Mouse (Mus musculus) kidney, postnatal 4 days (tissue): Measurements from ENCODE around the gene Cntfr.

Source experiments
- DNase-seq, 2 experiments: peaks; one replicate each; pipeline ENCODE4 v3.0.0; 2021; ENCODE audit warnings: mixed read lengths in 2 of 2

Gene Cntfr

DNA sequence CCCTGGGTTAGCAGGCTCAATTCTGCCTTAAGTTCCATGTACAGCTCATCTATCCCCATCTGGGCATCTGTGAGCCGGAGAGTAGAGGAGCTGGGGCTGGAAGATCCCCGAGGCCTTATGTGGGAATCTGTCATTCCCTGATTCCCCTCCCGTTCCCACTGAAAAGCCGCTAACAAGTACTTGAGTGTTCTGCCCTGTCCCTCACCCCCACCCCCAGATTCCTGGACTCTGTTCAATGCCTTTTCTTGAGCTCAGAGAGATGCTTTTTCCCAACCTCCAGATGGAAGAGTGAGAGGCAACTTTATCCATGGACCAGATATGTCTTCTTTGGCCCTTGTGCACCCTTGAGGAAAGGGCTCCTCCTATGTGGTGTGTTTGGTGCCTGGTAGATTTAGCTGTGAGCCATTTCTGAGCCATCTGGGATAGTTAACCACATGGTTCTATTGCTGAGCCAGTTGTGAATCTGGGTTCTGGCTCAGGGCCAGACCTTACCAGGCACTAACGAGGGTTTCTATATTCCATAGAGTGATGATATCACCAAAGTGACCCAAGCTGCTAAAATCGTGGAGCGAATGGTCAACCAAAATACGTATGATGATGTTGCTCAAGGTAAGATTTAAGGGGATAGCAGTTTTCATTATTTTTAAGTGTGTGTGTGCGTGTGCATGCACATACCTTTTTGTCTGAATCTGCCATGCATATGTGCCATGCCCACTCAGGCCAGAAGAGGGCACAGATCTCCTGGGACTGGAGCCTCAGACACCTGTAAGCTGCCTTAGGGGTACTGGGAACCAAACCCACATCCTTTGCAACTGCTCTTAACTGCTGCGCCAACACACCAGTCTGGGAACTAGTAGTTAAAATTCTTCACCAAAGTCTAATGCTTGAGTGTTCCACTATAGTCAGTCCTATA, 87.0 kb downstream of the Cntfr start:
- DNase-seq = no peak
